Mouse (Mus musculus) erythroblast, adult 5-6 weeks (primary cell): ENCODE results near the gene Rcbtb1. TPM values are rescaled to one million over a fixed set of nuclear protein-coding genes. Genes with fewer than 3 reads are reported as not detected.
"Not testable (repeated sequence)": the region's sequence is repeated elsewhere in the genome, so short reads cannot be mapped to it uniquely, and the experiment has no call there.

Experiments
- ATAC-seq: replicated peaks from 2 replicates; pipeline ENCODE4 v1.8.0; 2016; ENCODE audit warnings: moderate number of reproducible peaks, mild to moderate bottlenecking, moderate TSS enrichment, inconsistent platforms; ENCODE audit not compliant: poor library complexity, low FRiP score, severe bottlenecking
- total RNA-seq, 2 experiments: library from RNA; stranded (forward) in 1 of 2; stranded (reverse) in 1 of 2; fragments of 150-400 nt in 1 of 2; fragments of 200-764, 138-1000 nt in 1 of 2; gene quantifications; 2 replicates each; pipeline versions ENCODE4 v1.2.3 to v1.2.4; 2015 to 2017; ENCODE audit warnings: low replicate concordance in 2 of 2

The Rcbtb1 gene
- total RNA-seq, 2 experiments from 2014 or later = 1.9 to 9.3 TPM

DNA sequence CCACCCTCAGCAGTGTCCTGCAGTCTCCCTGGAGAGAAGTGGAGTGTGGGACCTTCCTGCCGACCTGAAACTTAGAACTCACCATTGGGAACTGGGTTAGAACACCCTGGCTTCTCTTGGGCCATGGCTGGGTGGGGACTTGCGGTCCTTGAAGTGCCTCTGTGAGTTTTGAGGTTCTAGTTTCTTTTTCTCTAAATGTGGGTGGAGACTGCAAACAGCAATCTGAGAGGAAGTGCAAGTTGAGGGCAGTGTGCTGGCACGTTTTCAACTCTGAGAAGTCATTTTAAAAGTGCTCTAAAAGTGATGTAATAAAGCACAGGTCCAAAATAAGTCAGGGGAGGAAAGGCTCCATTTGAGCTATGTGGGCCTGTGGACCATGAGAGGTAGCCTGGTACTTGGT lies 59.0 kb downstream of the Rcbtb1 start, which contains the start of gene Gm6904:
Gene Gm6904, minus strand, starts transcription at position 161 of the 400 bp plus-strand sequence.
- no peak for ATAC-seq

DNA sequence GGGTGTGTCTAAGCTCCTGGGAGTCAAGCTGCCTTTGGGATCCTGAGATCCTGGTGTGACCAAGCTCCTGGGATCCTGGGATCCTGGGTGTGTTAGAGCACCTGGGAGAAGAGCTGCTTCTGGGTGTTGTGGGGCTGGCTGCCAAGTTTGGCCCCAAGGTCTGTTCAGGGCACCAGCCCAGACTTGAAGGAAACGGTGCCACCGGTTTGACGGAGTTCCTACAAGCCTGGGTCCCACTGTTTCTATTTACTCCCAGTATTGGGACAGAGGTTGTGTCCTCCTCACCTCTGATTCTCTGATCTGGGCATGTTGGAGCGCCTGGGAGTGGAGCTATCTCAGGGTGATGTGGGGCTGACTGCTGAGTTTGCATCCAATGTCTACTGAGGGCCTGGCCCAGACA lies 74.0 kb downstream of the Rcbtb1 start:
- not testable (repeated sequence) for ATAC-seq

Other genes starting within 250 kb of the Rcbtb1 start
- not detected in 2 replicates for gene 1700129C05Rik, start 58.3 kb upstream of the Rcbtb1 start, total RNA-seq (2015; ENCODE audit: low replicate concordance)
- gene 1700129C05Rik, start 58.3 kb upstream of the Rcbtb1 start, total RNA-seq (2017; ENCODE audit: low replicate concordance) = 1.8 TPM in 1 of 2 replicates, not detected in the other
- gene Gm5142, start 22.5 kb upstream of the Rcbtb1 start, total RNA-seq (2015; ENCODE audit: low replicate concordance) = not detected in 2 replicates
- not detected in 2 replicates for gene Gm5142, start 22.5 kb upstream of the Rcbtb1 start, total RNA-seq (2017; ENCODE audit: low replicate concordance)
- not detected in 2 replicates for gene Gm6904, start 59.0 kb downstream of the Rcbtb1 start, total RNA-seq (2015; ENCODE audit: low replicate concordance)
- gene Gm6904, start 59.0 kb downstream of the Rcbtb1 start, total RNA-seq (2017; ENCODE audit: low replicate concordance) = 0.51 TPM in 1 of 2 replicates, not detected in the other
- gene Phf11a, start 96.3 kb downstream of the Rcbtb1 start, total RNA-seq (2015; ENCODE audit: low replicate concordance) = 0.38 TPM in 1 of 2 replicates, not detected in the other
- 1.4 TPM in 1 of 2 replicates, not detected in the other for gene Phf11a, start 96.3 kb downstream of the Rcbtb1 start, total RNA-seq (2017; ENCODE audit: low replicate concordance)
- 0.96 and 1.7 TPM in 2 replicates for gene Phf11b, start 140.1 kb downstream of the Rcbtb1 start, total RNA-seq (2015; ENCODE audit: low replicate concordance)
- 2.3 and 3.9 TPM in 2 replicates for gene Phf11b, start 140.1 kb downstream of the Rcbtb1 start, total RNA-seq (2017; ENCODE audit: low replicate concordance)
- gene Phf11d, start 164.3 kb downstream of the Rcbtb1 start, total RNA-seq (2015; ENCODE audit: low replicate concordance) = 0.84 and 4.2 TPM in 2 replicates
- gene Phf11d, start 164.3 kb downstream of the Rcbtb1 start, total RNA-seq (2017; ENCODE audit: low replicate concordance) = 0.42 and 0.85 TPM in 2 replicates
- gene Phf11c, start 194.2 kb downstream of the Rcbtb1 start, total RNA-seq (2015; ENCODE audit: low replicate concordance) = 0.96 and 1.3 TPM in 2 replicates
- 1.4 and 2.2 TPM in 2 replicates for gene Phf11c, start 194.2 kb downstream of the Rcbtb1 start, total RNA-seq (2017; ENCODE audit: low replicate concordance)
- gene Setdb2, start 239.7 kb downstream of the Rcbtb1 start, total RNA-seq (2015; ENCODE audit: low replicate concordance) = 10.9 and 16.9 TPM in 2 replicates
- 12.7 and 13.6 TPM in 2 replicates for gene Setdb2, start 239.7 kb downstream of the Rcbtb1 start, total RNA-seq (2017; ENCODE audit: low replicate concordance)
- 9.6 and 12.1 TPM in 2 replicates for gene Cab39l, start 239.8 kb downstream of the Rcbtb1 start, total RNA-seq (2015; ENCODE audit: low replicate concordance)
- 10.8 and 12.4 TPM in 2 replicates for gene Cab39l, start 239.8 kb downstream of the Rcbtb1 start, total RNA-seq (2017; ENCODE audit: low replicate concordance)